Mouse (Mus musculus) liver, embryonic 14 days (tissue): ENCODE data around the gene Gm28778. TPM values are rescaled to one million over a fixed set of nuclear protein-coding genes. Genes with fewer than 3 reads are reported as not detected.

Source experiments
- polyA plus RNA-seq: library from polyadenylated mRNA; depleted of rRNA; stranded (reverse); fragments of >200 nt; gene quantifications from 2 replicates; pipeline ENCODE4 v1.2.3, GENCODE M21; 2012; rRNA removed

The Gm28778 gene
- polyA plus RNA-seq = not detected in 2 replicates

DNA sequence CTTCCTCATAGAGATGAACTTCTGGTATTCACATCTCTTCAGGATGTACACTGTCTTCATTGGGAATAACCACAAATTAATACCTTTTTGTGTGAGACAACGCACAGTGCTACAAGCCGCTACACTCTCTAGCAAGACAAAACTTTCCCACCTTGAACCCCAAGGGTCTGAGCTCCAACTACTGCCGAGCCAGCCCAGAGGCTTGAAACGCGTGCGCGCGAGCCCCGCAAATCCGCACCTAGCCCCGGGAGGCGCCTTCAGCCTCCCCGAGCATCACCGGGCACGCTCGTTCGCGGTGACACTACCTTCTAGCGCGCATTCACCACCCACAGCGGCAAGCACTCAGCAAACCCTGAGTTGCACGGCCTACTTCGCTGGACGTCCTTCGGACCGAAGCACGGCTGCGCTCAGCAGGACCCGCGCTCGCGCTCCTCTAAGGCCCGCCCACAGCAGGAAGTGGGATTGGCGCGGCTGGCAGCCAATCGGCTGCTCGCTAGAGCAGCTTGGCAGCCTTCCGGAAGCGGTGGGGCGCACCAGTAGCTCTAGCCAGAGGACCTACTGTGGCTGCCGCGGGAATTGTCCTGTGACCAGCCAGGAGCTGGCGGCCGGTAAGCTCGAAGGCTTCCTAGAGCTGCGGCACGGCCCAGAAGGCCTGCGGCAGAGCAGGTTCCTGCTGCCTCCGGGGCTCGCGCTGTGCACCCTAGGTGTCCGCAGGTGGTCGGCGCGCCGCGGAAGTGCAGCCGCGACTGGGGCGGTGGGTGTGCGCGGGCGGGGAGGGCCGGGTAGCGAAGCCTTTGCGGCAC is at the start of gene Gm28778, which contains the start of the genes Pms1 and Ormdl1:
Gene Gm28778, plus strand, starts transcription at position 531 of the 803 bp plus-strand sequence.
Gene Pms1, minus strand, starts transcription at position 438 of the 803 bp plus-strand sequence.
Gene Ormdl1, plus strand, starts transcription at position 515 of the 803 bp plus-strand sequence.

DNA sequence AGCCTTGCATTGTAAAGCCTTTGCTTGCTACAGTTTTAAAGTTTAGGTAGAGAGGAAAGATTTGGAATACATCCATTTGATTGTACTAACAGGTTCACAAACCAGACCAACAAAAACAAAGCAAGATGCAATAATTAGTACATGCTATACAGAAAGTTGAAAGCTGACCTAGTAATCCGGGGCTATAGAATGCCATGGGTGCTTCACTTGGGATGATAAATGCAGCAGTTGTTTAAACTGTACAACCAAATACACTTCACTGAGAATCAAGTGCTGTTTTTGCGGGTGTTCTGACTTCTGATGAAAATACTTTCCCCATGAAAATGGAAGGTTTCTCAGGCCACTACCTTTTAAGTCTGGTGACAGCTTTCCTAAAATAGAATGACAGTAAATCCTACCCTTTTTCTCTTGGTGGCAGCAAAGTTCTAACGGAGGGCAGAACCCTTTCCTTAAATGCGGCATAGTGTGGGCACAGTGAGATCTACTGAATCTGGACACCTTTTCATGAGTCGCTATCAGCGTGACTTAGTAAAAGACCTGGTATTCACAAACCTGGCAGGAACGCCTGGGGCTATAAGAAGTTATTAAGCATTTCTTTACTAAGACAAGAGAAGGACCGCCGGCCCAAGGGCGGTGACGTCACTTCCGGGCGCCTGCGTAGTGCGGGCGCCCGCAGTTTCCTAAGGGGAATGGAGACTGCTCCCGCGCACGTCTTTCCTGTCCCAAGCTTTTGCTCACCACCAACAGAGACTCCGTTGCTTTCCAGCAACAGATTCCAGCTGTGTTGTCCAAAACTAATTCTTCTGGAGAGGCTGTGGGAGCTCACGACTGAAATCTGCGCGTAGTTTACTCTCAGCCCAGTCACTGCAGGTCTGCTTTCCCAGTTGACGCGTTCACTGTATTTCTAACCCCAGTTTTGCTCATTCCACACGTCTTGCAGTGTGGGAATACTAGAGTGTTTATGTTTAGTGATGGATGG is 16.4 kb downstream of the Gm28778 start, which contains the start of gene Osgepl1:
Gene Osgepl1, plus strand, starts transcription at position 636 of the 979 bp plus-strand sequence.

DNA sequence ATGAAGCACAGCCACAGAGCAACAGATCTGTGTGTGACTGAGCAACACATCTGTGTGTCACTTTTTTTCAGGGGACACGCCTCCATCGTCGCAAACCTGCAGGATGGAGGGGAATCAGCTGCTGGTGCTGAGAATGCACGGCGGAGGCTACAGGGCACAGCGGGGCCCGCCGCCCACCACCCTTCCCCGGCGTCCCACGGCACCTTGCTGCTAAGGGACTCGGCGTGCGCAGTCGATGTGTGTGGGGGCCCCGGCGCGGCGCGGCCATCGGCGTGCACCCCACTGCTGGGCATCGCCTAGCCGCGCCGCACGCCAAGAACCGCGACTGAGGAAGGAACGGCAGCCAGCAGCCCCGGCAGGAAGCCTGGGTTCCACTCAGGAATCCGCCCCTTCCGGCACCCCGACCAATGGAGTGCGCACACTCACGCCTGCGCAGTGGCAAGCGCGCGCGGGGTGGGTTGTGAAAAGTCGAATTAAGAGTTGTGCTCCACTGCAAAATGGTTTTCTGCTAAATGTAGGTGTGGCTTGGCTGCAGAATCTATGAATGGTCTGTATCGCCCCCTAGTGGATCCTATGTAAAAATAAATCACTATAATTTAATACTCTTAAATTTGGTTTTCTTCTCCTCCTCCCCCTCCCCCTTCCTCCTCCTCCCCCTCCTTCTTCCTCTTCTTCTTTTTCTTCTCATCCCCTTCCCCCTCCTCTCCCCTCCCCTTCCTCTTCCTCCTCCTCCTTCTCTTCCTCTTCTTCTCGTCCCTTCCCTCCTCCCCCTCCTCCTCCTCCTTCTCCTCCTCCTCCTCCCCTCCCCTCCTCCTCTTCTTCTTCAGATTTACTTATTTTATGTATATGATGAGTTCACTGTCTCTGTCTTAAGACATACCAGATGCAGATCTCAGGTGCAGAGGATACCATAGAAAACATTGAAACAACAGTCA is 55.7 kb downstream of the Gm28778 start, which contains the start of the genes Asdurf, Gm28551 and Asnsd1:
Gene Asdurf, minus strand, starts transcription at position 293 of the 935 bp plus-strand sequence.
Gene Gm28551, minus strand, starts transcription at position 341 of the 935 bp plus-strand sequence.
Gene Asnsd1, minus strand, starts transcription at position 426 of the 935 bp plus-strand sequence.

Other genes starting within 250 kb of the Gm28778 start
- gene Mstn, start 235.5 kb upstream of the Gm28778 start, polyA plus RNA-seq = 0.01 and 0.09 TPM in 2 replicates
- gene 1700019A02Rik, start 109.5 kb upstream of the Gm28778 start, polyA plus RNA-seq = 0.06 TPM in 1 of 2 replicates, not detected in the other
- 3.8 and 3.9 TPM in 2 replicates for gene Pms1, start 93 bp upstream of the Gm28778 start, polyA plus RNA-seq
- gene Ormdl1, start within 50 bp of the Gm28778 start, polyA plus RNA-seq = 13.7 and 17.0 TPM in 2 replicates
- 14.1 and 14.9 TPM in 2 replicates for gene Osgepl1, start 16.5 kb downstream of the Gm28778 start, polyA plus RNA-seq
- gene Asdurf, start 55.5 kb downstream of the Gm28778 start, polyA plus RNA-seq = not detected in 2 replicates
- 0.08 TPM in 1 of 2 replicates, not detected in the other for gene Gm28551, start 55.6 kb downstream of the Gm28778 start, polyA plus RNA-seq
- gene Asnsd1, start 55.6 kb downstream of the Gm28778 start, polyA plus RNA-seq = 22.3 and 24.4 TPM in 2 replicates